Mouse (Mus musculus) kidney, adult 8-10 months (tissue): ENCODE data around the gene Pdcd2.

Experiments used
- DNase-seq, 2 experiments: peaks; one replicate each; pipeline ENCODE4 v3.0.0; 2022

Pdcd2 gene

DNA sequence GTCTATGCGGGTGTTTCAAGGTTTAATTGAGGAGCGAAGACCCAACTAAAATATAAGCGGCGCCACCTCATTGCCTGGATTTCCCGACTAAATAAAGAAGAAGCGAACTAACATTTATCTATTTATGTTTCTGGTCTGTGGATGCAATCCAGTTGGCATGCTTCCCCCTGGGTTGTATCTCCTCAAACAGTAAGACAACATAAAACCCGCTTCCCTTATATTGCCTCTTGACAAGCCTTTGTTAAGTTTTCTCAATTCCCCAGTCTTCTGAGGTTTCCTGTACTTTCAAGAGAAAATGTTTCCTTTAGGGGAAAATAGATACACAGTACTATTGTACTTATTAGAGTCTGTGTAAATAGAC lies 28.4 kb downstream of the Pdcd2 start:
- DNase-seq: no peak

- peak; percentile 92 to 94 for DNase-seq
Measured at GRCm38 (mm10) chr17:15497882-15498752, 29.0 kb downstream of the Pdcd2 start.

DNA sequence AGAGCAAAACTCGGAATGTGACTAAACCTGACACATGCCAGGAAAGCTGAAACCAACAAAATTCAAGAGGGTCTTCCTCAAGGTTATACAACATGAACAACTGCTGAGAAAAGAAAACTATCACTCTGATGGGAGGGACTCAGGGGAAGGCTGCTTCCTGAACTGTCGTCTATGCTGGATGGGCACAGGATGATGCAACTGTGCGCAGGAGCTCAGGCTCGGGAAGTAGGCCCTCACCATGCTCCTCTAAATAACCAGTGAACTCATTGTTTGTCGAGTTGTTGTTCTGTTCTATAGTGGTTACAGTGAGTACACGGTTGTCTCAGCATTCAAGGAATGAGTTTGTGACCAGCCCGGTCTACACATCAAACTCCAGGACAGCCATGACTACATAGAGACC lies 36.6 kb downstream of the Pdcd2 start:
- no peak for DNase-seq

- DNase-seq: no peak
Measured at GRCm38 (mm10) chr17:15472671-15473070, 54.4 kb downstream of the Pdcd2 start.
